Mouse (Mus musculus): Measurements from ENCODE around the gene Nrbf2.
A peak's percentile ranks its signal among the peaks of the same experiment; 100 is the strongest.

The Nrbf2 gene

GRCm38 (mm10) chr10:67285176-67285814, at the start of gene Nrbf2:
TSS of gene Nrbf2 (minus strand) at chr10:67285305.
- peak; percentile 69 to 87 for DNase-seq (ENCODE audit: low spot score in 2 of 2)

GRCm38 (mm10) chr10:67330580-67330979, 45.5 kb upstream of the Nrbf2 start:
- DNase-seq (ENCODE audit: low spot score in 2 of 2), result no peak

- DNase-seq (ENCODE audit: low spot score in 2 of 2), result no peak
Measured at GRCm38 (mm10) chr10:67329661-67330060, 44.6 kb upstream of the Nrbf2 start.

- no peak for DNase-seq (ENCODE audit: low spot score in 2 of 2)
Measured at GRCm38 (mm10) chr10:67328208-67328607, 43.1 kb upstream of the Nrbf2 start.

- no peak for DNase-seq (ENCODE audit: low spot score in 2 of 2)
Measured at GRCm38 (mm10) chr10:67324036-67324435, 38.9 kb upstream of the Nrbf2 start.

GRCm38 (mm10) chr10:67321396-67321795, 36.3 kb upstream of the Nrbf2 start:
- DNase-seq (ENCODE audit: low spot score in 2 of 2), result no peak

GRCm38 (mm10) chr10:67320207-67320859, 35.2 kb upstream of the Nrbf2 start:
- no peak for DNase-seq (ENCODE audit: low spot score in 2 of 2)

GRCm38 (mm10) chr10:67319016-67319725, 34.1 kb upstream of the Nrbf2 start:
- no peak for DNase-seq (ENCODE audit: low spot score in 2 of 2)

- DNase-seq (ENCODE audit: low spot score in 2 of 2), result no peak
Measured at GRCm38 (mm10) chr10:67317931-67318460, 32.9 kb upstream of the Nrbf2 start.

GRCm38 (mm10) chr10:67314811-67315435, 29.8 kb upstream of the Nrbf2 start:
- peak; percentile 51 to 52 for DNase-seq (ENCODE audit: low spot score in 2 of 2)

- DNase-seq (ENCODE audit: low spot score in 2 of 2), result no peak
Measured at GRCm38 (mm10) chr10:67312456-67312855, 27.4 kb upstream of the Nrbf2 start.

GRCm38 (mm10) chr10:67311277-67311959, 26.3 kb upstream of the Nrbf2 start:
- DNase-seq (ENCODE audit: low spot score in 2 of 2), result peak; percentile 30 to 52

- DNase-seq (ENCODE audit: low spot score in 2 of 2), result no peak
Measured at GRCm38 (mm10) chr10:67309483-67310138, 24.5 kb upstream of the Nrbf2 start.

- DNase-seq (ENCODE audit: low spot score in 2 of 2), result no peak
Measured at GRCm38 (mm10) chr10:67302340-67302739, 17.2 kb upstream of the Nrbf2 start.

- no peak for DNase-seq (ENCODE audit: low spot score in 2 of 2)
Measured at GRCm38 (mm10) chr10:67301046-67301445, 15.9 kb upstream of the Nrbf2 start.

- no peak for DNase-seq (ENCODE audit: low spot score in 2 of 2)
Measured at GRCm38 (mm10) chr10:67299285-67299684, 14.2 kb upstream of the Nrbf2 start.

GRCm38 (mm10) chr10:67298856-67299255, 13.8 kb upstream of the Nrbf2 start:
- no peak for DNase-seq (ENCODE audit: low spot score in 2 of 2)

- no peak for DNase-seq (ENCODE audit: low spot score in 2 of 2)
Measured at GRCm38 (mm10) chr10:67297175-67297855, 12.2 kb upstream of the Nrbf2 start.

- DNase-seq (ENCODE audit: low spot score in 2 of 2), result no peak
Measured at GRCm38 (mm10) chr10:67296482-67297152, 11.5 kb upstream of the Nrbf2 start.

GRCm38 (mm10) chr10:67295938-67296466, 10.9 kb upstream of the Nrbf2 start:
- DNase-seq (ENCODE audit: low spot score in 2 of 2), result no peak
